Mouse (Mus musculus) hindbrain, embryonic 15.5 days (tissue): ENCODE measurements at regions not wholly inside any gene's neighbourhood (a gene's known extent, or its start where the extent isn't known, plus 50 kb on each side); places are given as distances from the start of the nearest gene placed in this dataset.

Experiments
- ATAC-seq: fragments of 200-750 bp; cut with Nextera tagmentation; 2 replicates; pipeline ENCODE4 v1.8.0; 2017; ENCODE audit warnings: low read depth, moderate number of reproducible peaks, moderate TSS enrichment; ENCODE audit not compliant: low FRiP score
- H3K27ac ChIP-seq: fragments of 300-500 bp; sonication (generic); replicated peaks from 2 replicates; pipeline ENCODE4 v1.5.1; 2015; ENCODE audit warnings: mild to moderate bottlenecking, inconsistent platforms
- H3K27me3 ChIP-seq: fragments of 300-500 bp; sonication (generic); 2 replicates; pipeline ENCODE4 v1.6.1; 2015; ENCODE audit warnings: control low read depth, inconsistent platforms
- H3K36me3 ChIP-seq: fragments of 300-500 bp; sonication (generic); 2 replicates; pipeline ENCODE4 v1.6.1; 2015; ENCODE audit warnings: control low read depth, inconsistent platforms
- H3K4me1 ChIP-seq: fragments of 300-500 bp; sonication (generic); replicated peaks from 2 replicates; pipeline ENCODE4 v1.6.1; 2015; ENCODE audit warnings: control low read depth, inconsistent platforms
- H3K4me2 ChIP-seq: fragments of 300-500 bp; sonication (generic); 2 replicates; pipeline ENCODE4 v1.6.1; 2015; ENCODE audit warnings: moderate library complexity, mild to moderate bottlenecking, inconsistent platforms
- H3K4me3 ChIP-seq: fragments of 300-500 bp; sonication (generic); 2 replicates; pipeline ENCODE4 v1.5.1; 2015; ENCODE audit warnings: mild to moderate bottlenecking, inconsistent platforms
- H3K9ac ChIP-seq: fragments of 300-500 bp; sonication (generic); 2 replicates; pipeline ENCODE4 v1.6.1; 2015; ENCODE audit warnings: inconsistent platforms
- H3K9me3 ChIP-seq: fragments of 300-500 bp; sonication (generic); 2 replicates; pipeline ENCODE4 v1.6.1; 2016; ENCODE audit warnings: control low read depth, inconsistent platforms
- WGBS: fragments of 180-500 bp; shearing (Covaris S2); methylation state at CpG from one replicate; pipeline ENCODE4 v1.1.7; 2015; 5-methylcytosine and 5-hydroxymethylcytosine counted together

GRCm38 (mm10) chr13:112000696-112001095, 191.9 kb upstream of the Map3k1 start:
- WGBS: 30% methylated on average over 5 of the region's 5 CpGs
- H3K4me2 ChIP-seq: no peak overlapping the region
- peaks cover 38% of the 10 kb centered on the region for H3K4me1 ChIP-seq
- ATAC-seq: no peak
- no peak overlapping the region for H3K4me3 ChIP-seq
- no peaks in the 10 kb centered on the region for H3K27me3 ChIP-seq
- H3K36me3 ChIP-seq: no peaks in the 10 kb centered on the region
- no peak overlapping the region for H3K9ac ChIP-seq
- 0 out of 2 replicates have a peak overlapping the region, but pooled peaks have one; percentile 39 for H3K27ac ChIP-seq
- H3K9me3 ChIP-seq: no peaks in the 10 kb centered on the region

GRCm38 (mm10) chr13:112001155-112002025, 192.6 kb upstream of the Map3k1 start:
- no peak overlapping the region for H3K4me3 ChIP-seq
- no peak overlapping the region for H3K4me2 ChIP-seq
- H3K36me3 ChIP-seq: no peaks in the 10 kb centered on the region
- WGBS: 37% methylated on average over 20 of the region's 20 CpGs
- peaks cover 34% of the 10 kb centered on the region for H3K4me1 ChIP-seq
- H3K9me3 ChIP-seq: no peaks in the 10 kb centered on the region
- H3K27me3 ChIP-seq: no peaks in the 10 kb centered on the region
- H3K27ac ChIP-seq: 0 out of 2 replicates have a peak overlapping the region, but pooled peaks have one; percentile 39
- peak; percentile 59; the same call in 1 of the 2 replicates for ATAC-seq
- no peak overlapping the region for H3K9ac ChIP-seq

GRCm38 (mm10) chr13:112002661-112003347, 194.0 kb upstream of the Map3k1 start:
- H3K9me3 ChIP-seq: no peaks in the 10 kb centered on the region
- H3K27me3 ChIP-seq: no peaks in the 10 kb centered on the region
- ATAC-seq: peak; percentile 37; the same call in 1 of the 2 replicates
- H3K4me2 ChIP-seq: no peak overlapping the region
- WGBS: 49% methylated on average over 15 of the region's 15 CpGs
- peaks cover 26% of the 10 kb centered on the region for H3K4me1 ChIP-seq
- H3K9ac ChIP-seq: no peak overlapping the region
- H3K4me3 ChIP-seq: no peak overlapping the region
- peak overlapping the region; percentile 32; the same call in 1 of the 2 replicates for H3K27ac ChIP-seq
- no peaks in the 10 kb centered on the region for H3K36me3 ChIP-seq

DNA sequence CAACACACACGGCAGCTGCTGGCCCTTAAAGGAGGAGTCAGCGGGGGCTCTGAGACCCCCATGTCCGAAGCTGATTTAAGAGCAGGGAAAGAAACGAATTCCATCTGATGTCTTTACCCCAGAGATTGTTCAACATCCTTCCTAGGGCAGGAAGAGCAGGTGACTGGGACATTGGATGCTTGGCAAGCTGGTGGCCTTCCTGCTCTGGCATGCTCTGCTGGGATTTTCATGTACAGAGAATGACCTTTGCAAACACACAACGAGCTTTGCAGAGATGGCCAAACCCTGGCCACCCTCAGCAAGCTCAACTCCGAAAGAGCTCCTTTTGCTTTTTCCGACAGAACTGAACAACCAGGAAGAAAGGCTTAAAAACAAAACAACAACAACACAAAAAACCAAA, 194.7 kb upstream of the Map3k1 start:
- no peak for ATAC-seq
- Histone ChIP-seq H3K36me3 (no peaks in the 10 kb centered on the region), H3K4me3 (no peak overlapping the region), H3K27me3 (no peaks in the 10 kb centered on the region), H3K4me2 (no peak overlapping the region), H3K27ac (no peak overlapping the region), H3K9ac (no peak overlapping the region), H3K9me3 (no peaks in the 10 kb centered on the region), H3K4me1 (peaks cover 26% of the 10 kb centered on the region)
- WGBS: 76% methylated on average over 7 of the region's 7 CpGs

DNA sequence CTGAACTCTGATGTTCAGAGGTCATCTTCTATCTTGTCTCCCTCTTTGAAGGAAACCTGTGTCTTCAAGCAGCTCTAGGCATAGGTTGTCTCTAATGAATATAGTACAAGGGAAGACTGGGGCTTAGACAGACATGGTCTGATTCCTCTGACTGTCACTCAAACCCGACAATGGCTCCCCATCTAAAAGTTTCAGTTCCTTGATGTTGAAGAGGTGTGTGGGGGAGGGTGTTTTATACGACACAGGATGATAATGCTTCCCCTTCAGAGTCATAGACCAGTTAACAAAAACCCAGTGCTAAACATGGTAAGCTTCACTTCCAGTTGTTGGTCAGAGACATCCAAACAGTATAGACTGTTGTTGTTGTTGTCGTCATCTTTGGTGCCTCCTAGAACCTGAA, 195.3 kb upstream of the Map3k1 start:
- Histone ChIP-seq H3K9me3 (no peaks in the 10 kb centered on the region), H3K27ac (no peak overlapping the region), H3K4me2 (no peak overlapping the region), H3K36me3 (no peaks in the 10 kb centered on the region), H3K27me3 (no peaks in the 10 kb centered on the region), H3K4me1 (peaks cover 26% of the 10 kb centered on the region), H3K4me3 (no peak overlapping the region), H3K9ac (no peak overlapping the region)
- WGBS: 95% methylated on average over 3 of the region's 3 CpGs
- no peak for ATAC-seq

GRCm38 (mm10) chr13:112005421-112005820, 196.6 kb upstream of the Map3k1 start:
- ATAC-seq: no peak
- WGBS: 82% methylated on average over 8 of the region's 8 CpGs
- H3K27ac ChIP-seq: no peak overlapping the region
- H3K9me3 ChIP-seq: no peaks in the 10 kb centered on the region
- no peak overlapping the region for H3K4me3 ChIP-seq
- H3K9ac ChIP-seq: no peak overlapping the region
- H3K27me3 ChIP-seq: no peaks in the 10 kb centered on the region
- peaks cover 25% of the 10 kb centered on the region for H3K4me1 ChIP-seq
- H3K36me3 ChIP-seq: no peaks in the 10 kb centered on the region
- H3K4me2 ChIP-seq: no peak overlapping the region

- no peaks in the 10 kb centered on the region for H3K27me3 ChIP-seq
- no peaks in the 10 kb centered on the region for H3K9me3 ChIP-seq
- H3K4me1 ChIP-seq: no peaks in the 10 kb centered on the region
- ATAC-seq: no peak
- H3K36me3 ChIP-seq: no peaks in the 10 kb centered on the region
- no peak overlapping the region for H3K27ac ChIP-seq
- H3K9ac ChIP-seq: no peak overlapping the region
- H3K4me2 ChIP-seq: no peak overlapping the region
- 86% methylated on average over 5 of the region's 5 CpGs for WGBS
- H3K4me3 ChIP-seq: no peak overlapping the region
These were observed 200.0 kb upstream of the Map3k1 start for GRCm38 (mm10) chr13:112008806-112009205.

DNA sequence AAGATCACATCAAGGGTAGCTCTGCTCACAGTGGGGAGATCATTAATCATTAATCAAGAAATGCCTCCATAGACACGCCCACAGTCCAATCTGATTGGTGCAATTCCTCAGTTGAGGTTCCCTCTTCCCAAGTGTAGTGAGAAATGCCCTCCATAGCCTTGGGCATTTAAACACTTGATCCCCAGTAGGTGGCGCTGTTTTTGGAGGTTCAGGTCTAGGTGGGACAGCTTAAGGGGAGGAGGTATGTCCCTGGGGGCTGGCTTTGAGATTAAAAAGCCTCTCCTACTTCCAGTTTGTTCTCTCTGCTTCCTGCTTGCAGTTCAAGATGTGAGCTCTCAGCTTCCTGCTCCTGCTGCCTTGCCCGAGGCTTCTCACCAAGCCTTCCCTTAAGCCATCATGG, 200.5 kb upstream of the Map3k1 start:
- H3K9ac ChIP-seq: no peak overlapping the region
- H3K9me3 ChIP-seq: no peaks in the 10 kb centered on the region
- 78% methylated on average over 3 of the region's 3 CpGs for WGBS
- H3K4me3 ChIP-seq: no peak overlapping the region
- H3K27me3 ChIP-seq: no peaks in the 10 kb centered on the region
- no peaks in the 10 kb centered on the region for H3K36me3 ChIP-seq
- no peak overlapping the region for H3K27ac ChIP-seq
- H3K4me1 ChIP-seq: no peaks in the 10 kb centered on the region
- H3K4me2 ChIP-seq: no peak overlapping the region
- ATAC-seq: no peak

DNA sequence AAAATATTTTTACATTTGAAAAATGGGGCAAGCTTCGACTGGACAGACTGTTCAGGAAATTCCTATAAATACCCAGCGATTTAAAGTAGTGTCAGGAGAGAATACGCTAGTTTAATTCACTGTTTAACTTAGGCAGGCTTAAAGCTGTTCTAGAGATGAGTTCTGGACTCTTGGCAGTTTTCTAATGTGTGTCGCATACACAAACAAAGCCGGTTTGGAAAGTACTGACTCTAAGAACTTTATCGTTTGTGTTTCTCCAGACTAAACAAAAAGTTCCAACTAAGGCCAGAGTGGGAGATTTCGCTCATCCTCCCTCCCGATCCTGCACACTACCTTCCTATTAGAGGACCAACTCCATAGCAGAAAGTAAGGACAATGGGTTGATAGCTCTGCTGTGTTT, 201.7 kb upstream of the Map3k1 start:
- 90% methylated on average over 8 of the region's 8 CpGs for WGBS
- Histone ChIP-seq H3K4me3 (no peak overlapping the region), H3K9ac (no peak overlapping the region), H3K27ac (no peak overlapping the region), H3K9me3 (no peaks in the 10 kb centered on the region), H3K4me1 (no peaks in the 10 kb centered on the region), H3K4me2 (no peak overlapping the region), H3K36me3 (no peaks in the 10 kb centered on the region), H3K27me3 (no peaks in the 10 kb centered on the region)
- ATAC-seq: no peak

GRCm38 (mm10) chr13:112012640-112013039, 203.8 kb upstream of the Map3k1 start:
- Histone ChIP-seq H3K36me3 (no peaks in the 10 kb centered on the region), H3K4me3 (no peak overlapping the region), H3K4me1 (no peaks in the 10 kb centered on the region), H3K9ac (no peak overlapping the region), H3K9me3 (no peaks in the 10 kb centered on the region), H3K4me2 (no peak overlapping the region), H3K27me3 (no peaks in the 10 kb centered on the region), H3K27ac (no peak overlapping the region)
- ATAC-seq: no peak
- WGBS: 68% methylated on average over 1 of the region's 1 CpGs

DNA sequence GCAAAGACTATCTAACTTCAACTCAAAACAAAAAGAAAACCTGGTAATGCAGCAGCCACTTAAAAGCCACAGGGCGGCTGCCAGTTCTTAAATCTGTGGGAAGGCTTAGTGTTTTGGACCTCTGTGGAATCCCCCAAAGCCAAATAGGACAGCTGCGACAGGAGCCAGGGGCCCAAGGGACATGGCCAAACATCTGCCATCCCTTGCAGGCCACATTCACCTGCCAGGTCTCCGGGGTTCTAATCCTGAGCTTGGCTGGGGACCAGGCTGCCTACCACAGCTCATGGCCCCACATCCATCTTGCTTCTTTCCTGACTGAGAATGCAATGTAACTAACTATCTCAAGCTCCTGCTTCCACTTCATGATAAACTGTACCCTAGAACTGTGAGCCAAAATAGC, 206.3 kb upstream of the Map3k1 start:
- H3K4me1 ChIP-seq: no peaks in the 10 kb centered on the region
- no peak overlapping the region for H3K27ac ChIP-seq
- H3K4me2 ChIP-seq: no peak overlapping the region
- WGBS: 79% methylated on average over 3 of the region's 3 CpGs
- H3K9ac ChIP-seq: no peak overlapping the region
- ATAC-seq: no peak
- no peaks in the 10 kb centered on the region for H3K9me3 ChIP-seq
- H3K27me3 ChIP-seq: no peaks in the 10 kb centered on the region
- no peak overlapping the region for H3K4me3 ChIP-seq
- H3K36me3 ChIP-seq: no peaks in the 10 kb centered on the region

DNA sequence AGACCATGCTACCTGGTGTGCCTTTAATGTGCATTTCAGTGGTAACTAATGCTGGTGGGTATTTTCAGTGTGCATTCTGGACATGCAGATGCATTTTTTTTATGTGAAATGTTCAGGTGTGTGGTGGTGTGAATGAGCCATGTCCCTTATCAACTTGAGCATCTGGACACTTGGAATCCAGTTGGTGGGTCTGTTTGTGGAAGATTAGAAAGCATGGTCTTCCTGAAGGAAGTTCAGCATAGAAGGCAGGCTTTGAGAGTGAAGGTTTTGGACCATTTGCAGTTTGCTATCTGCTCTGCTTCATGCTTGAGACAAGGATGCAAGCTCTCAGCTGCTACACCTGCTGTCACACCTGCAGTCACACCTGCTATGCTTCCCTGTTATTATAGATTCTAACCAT, 207.5 kb upstream of the Map3k1 start:
- H3K27ac ChIP-seq: no peak overlapping the region
- no peak overlapping the region for H3K4me3 ChIP-seq
- H3K36me3 ChIP-seq: no peaks in the 10 kb centered on the region
- no peak overlapping the region for H3K4me2 ChIP-seq
- no peaks in the 10 kb centered on the region for H3K4me1 ChIP-seq
- no peak overlapping the region for H3K9ac ChIP-seq
- ATAC-seq: no peak
- no peaks in the 10 kb centered on the region for H3K9me3 ChIP-seq
- no peaks in the 10 kb centered on the region for H3K27me3 ChIP-seq
